Mouse (Mus musculus) liver, postnatal 0 days (tissue): ENCODE data around the gene Mgat5.

Source experiments
- CTCF ChIP-seq: sonication (generic); IDR thresholded peaks from 2 replicates; pipeline ENCODE4 v1.5.1; 2016; ENCODE audit warnings: antibody characterized with exemption, low read depth
- EP300 ChIP-seq: IDR thresholded peaks from 2 replicates; pipeline ENCODE4 v1.6.1; 2016; ENCODE audit warnings: antibody characterized with exemption, low read depth, mild to moderate bottlenecking

- TF ChIP-seq CTCF (peak; percentile 65), EP300 (no peak)
These were observed 204.7 kb downstream of the Mgat5 start for GRCm38 (mm10) chr1:127409512-127409911.
